Mouse (Mus musculus): Measurements from ENCODE around the gene Ccdc160. TPM values are rescaled to one million over a fixed set of nuclear protein-coding genes. Genes with fewer than 3 reads are reported as not detected.

The Ccdc160 gene
- polyA plus RNA-seq, 1 experiment from 2014 or later = 0.10 TPM

MicroRNAs encoded within 50 kb of the gene (microRNA counts, 519-probe panel; counts per million panel counts)
- microRNA mmu-miR-106a+mmu-miR-17 (5,279 counts per million, percentile 97 among the panel's probes with 10 or more counts), microRNA mmu-miR-18b (not detected), microRNA mmu-miR-363 (not detected)

Small RNA genes lying within 50 kb of the gene (microRNA-seq; reads per million reads assigned to microRNA genes)
- gene Mir106a (268 reads per million, percentile 63 among the genes with 10 or more reads in this experiment), gene Mir18b (19.3 reads per million, percentile 35 among the genes with 10 or more reads in this experiment), gene Mir19b-2 (5.1 reads per million, percentile 17 among the genes with 10 or more reads in this experiment), gene Mir20b (179 reads per million, percentile 60 among the genes with 10 or more reads in this experiment), gene Mir363 (149 reads per million, percentile 57 among the genes with 10 or more reads in this experiment), gene Mir92-2 (249 reads per million, percentile 62 among the genes with 10 or more reads in this experiment)

Other genes with a start within 250 kb of the Ccdc160 start
- gene Gpc3, start 177.2 kb upstream of the Ccdc160 start, polyA plus RNA-seq (2015; fragmentation: Nextera tagmentation; extraction: Ambion mirVana) = 268 and 289 TPM in 2 replicates
- gene Phf6, start 121.1 kb downstream of the Ccdc160 start, polyA plus RNA-seq (2015; fragmentation: Nextera tagmentation; extraction: Ambion mirVana) = 7.6 and 8.6 TPM in 2 replicates
- gene Hprt, start 196.9 kb downstream of the Ccdc160 start, polyA plus RNA-seq (2015; fragmentation: Nextera tagmentation; extraction: Ambion mirVana) = 166 and 181 TPM in 2 replicates

Data from liver, embryonic 15.5 days (tissue).